Mouse (Mus musculus): ENCODE data around the gene Def6. TPM values are rescaled to one million over a fixed set of nuclear protein-coding genes. Genes with fewer than 3 reads are reported as not detected.

The Def6 gene
- 0.25 TPM for polyA plus RNA-seq (2014; fragmentation: Illumina TruSeq; extraction: RNeasy Lipid Tissue Mini Kit (QIAGEN cat#74804); ENCODE audit: low read depth, low replicate concordance)

GRCm38 (mm10) chr17:28207591-28208313 lies at the start of gene Def6:
Gene Def6 (plus strand): TSS chr17:28207778.

GRCm38 (mm10) chr17:28176775-28177539 lies 30.6 kb upstream of the Def6 start, which contains the start of gene Zfp523:
Gene Zfp523 (plus strand): TSS chr17:28177129.

GRCm38 (mm10) chr17:28232475-28233060 lies 25.0 kb downstream of the Def6 start, which contains the start of gene Ppard:
Gene Ppard (plus strand): TSS chr17:28232700.

Other genes starting within 250 kb of the Def6 start
- not detected for gene Tcp11, start 127.1 kb upstream of the Def6 start, polyA plus RNA-seq (2014; fragmentation: Illumina TruSeq; extraction: RNeasy Lipid Tissue Mini Kit (QIAGEN cat#74804); ENCODE audit: low read depth, low replicate concordance)
- gene Scube3, start 65.6 kb upstream of the Def6 start, polyA plus RNA-seq (2014; fragmentation: Illumina TruSeq; extraction: RNeasy Lipid Tissue Mini Kit (QIAGEN cat#74804); ENCODE audit: low read depth, low replicate concordance), result 0.16 TPM
- 0.47 TPM for gene Zfp523, start 30.6 kb upstream of the Def6 start, polyA plus RNA-seq (2014; fragmentation: Illumina TruSeq; extraction: RNeasy Lipid Tissue Mini Kit (QIAGEN cat#74804); ENCODE audit: low read depth, low replicate concordance)
- gene Ppard, start 24.9 kb downstream of the Def6 start, polyA plus RNA-seq (2014; fragmentation: Illumina TruSeq; extraction: RNeasy Lipid Tissue Mini Kit (QIAGEN cat#74804); ENCODE audit: low read depth, low replicate concordance), result 7.2 TPM
- gene Fance, start 105.7 kb downstream of the Def6 start, polyA plus RNA-seq (2014; fragmentation: Illumina TruSeq; extraction: RNeasy Lipid Tissue Mini Kit (QIAGEN cat#74804); ENCODE audit: low read depth, low replicate concordance), result not detected
- gene Rpl10a, start 120.7 kb downstream of the Def6 start, polyA plus RNA-seq (2014; fragmentation: Illumina TruSeq; extraction: RNeasy Lipid Tissue Mini Kit (QIAGEN cat#74804); ENCODE audit: low read depth, low replicate concordance), result 170 TPM
- 1.2 TPM for gene Tead3, start 143.0 kb downstream of the Def6 start, polyA plus RNA-seq (2014; fragmentation: Illumina TruSeq; extraction: RNeasy Lipid Tissue Mini Kit (QIAGEN cat#74804); ENCODE audit: low read depth, low replicate concordance)
- not detected for gene Tulp1, start 157.4 kb downstream of the Def6 start, polyA plus RNA-seq (2014; fragmentation: Illumina TruSeq; extraction: RNeasy Lipid Tissue Mini Kit (QIAGEN cat#74804); ENCODE audit: low read depth, low replicate concordance)